Mouse (Mus musculus): Measurements from ENCODE around the gene Stx8.

Gene Stx8

GRCm38 (mm10) chr11:68134494-68134893 lies 168.5 kb downstream of the Stx8 start:
- ATAC-seq (ENCODE audit: insufficient number of reproducible peaks, low FRiP score, low TSS enrichment), result no peak

GRCm38 (mm10) chr11:68135350-68135749 lies 169.4 kb downstream of the Stx8 start:
- no peak for ATAC-seq (ENCODE audit: insufficient number of reproducible peaks, low FRiP score, low TSS enrichment)

- no peak for ATAC-seq (ENCODE audit: insufficient number of reproducible peaks, low FRiP score, low TSS enrichment)
Measured at GRCm38 (mm10) chr11:68136687-68137086, 170.7 kb downstream of the Stx8 start.

- no peak for ATAC-seq (ENCODE audit: insufficient number of reproducible peaks, low FRiP score, low TSS enrichment)
Measured at GRCm38 (mm10) chr11:68142296-68142695, 176.3 kb downstream of the Stx8 start.

GRCm38 (mm10) chr11:68144235-68145065 lies 178.5 kb downstream of the Stx8 start:
- no peak for ATAC-seq (ENCODE audit: insufficient number of reproducible peaks, low FRiP score, low TSS enrichment)

- ATAC-seq (ENCODE audit: insufficient number of reproducible peaks, low FRiP score, low TSS enrichment), result no peak
Measured at GRCm38 (mm10) chr11:68145066-68145585, 179.1 kb downstream of the Stx8 start.

- ATAC-seq (ENCODE audit: insufficient number of reproducible peaks, low FRiP score, low TSS enrichment), result no peak
Measured at GRCm38 (mm10) chr11:68145586-68146455, 179.8 kb downstream of the Stx8 start.

DNA sequence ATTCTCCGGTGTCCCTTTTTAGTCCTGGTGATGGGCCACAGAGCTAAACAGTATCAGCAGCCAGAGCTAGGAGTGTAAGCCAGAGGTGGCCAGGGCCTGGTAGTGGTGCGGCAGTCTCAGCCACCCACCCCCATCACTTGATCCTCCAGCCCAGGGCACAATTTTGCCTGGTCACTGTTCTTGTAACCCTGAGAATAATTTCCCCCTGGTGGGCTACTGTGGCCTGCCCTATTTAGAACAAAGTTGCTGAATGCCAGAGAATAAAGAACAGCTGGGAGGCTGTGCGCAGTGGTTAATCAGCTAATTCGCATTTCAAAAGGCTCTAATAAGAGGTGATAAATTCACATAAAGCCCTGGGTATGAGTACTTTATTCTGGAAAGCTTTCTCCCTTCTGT lies 180.5 kb downstream of the Stx8 start:
- ATAC-seq (ENCODE audit: insufficient number of reproducible peaks, low FRiP score, low TSS enrichment), result no peak

GRCm38 (mm10) chr11:68150938-68151337 lies 184.9 kb downstream of the Stx8 start:
- no peak for ATAC-seq (ENCODE audit: insufficient number of reproducible peaks, low FRiP score, low TSS enrichment)

GRCm38 (mm10) chr11:68155821-68156220 lies 189.8 kb downstream of the Stx8 start:
- ATAC-seq (ENCODE audit: insufficient number of reproducible peaks, low FRiP score, low TSS enrichment), result no peak

- no peak for ATAC-seq (ENCODE audit: insufficient number of reproducible peaks, low FRiP score, low TSS enrichment)
Measured at GRCm38 (mm10) chr11:68158166-68158565, 192.2 kb downstream of the Stx8 start.

GRCm38 (mm10) chr11:68159867-68160266 lies 193.9 kb downstream of the Stx8 start:
- no peak for ATAC-seq (ENCODE audit: insufficient number of reproducible peaks, low FRiP score, low TSS enrichment)

DNA sequence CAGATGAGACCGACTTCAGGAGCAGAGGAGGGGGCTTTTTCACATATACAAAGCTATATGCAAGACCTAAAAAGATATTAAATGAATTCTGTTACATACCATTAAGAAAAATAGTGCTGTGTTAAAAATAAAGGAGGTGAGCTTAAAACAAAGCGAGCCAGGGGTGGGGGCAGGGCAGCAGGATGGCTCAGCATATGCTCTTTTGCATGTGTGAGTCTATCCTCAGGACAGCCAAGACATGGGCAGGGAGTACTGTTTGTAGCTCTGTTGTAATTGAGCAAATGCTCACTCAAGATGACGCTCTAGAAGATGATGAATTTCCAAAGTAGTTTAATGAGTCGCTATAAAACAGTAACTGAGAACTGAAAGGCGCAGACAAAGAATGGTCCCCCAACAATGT lies 198.4 kb downstream of the Stx8 start:
- no peak for ATAC-seq (ENCODE audit: insufficient number of reproducible peaks, low FRiP score, low TSS enrichment)

- ATAC-seq (ENCODE audit: insufficient number of reproducible peaks, low FRiP score, low TSS enrichment), result no peak
Measured at GRCm38 (mm10) chr11:68168427-68168826, 202.4 kb downstream of the Stx8 start.

DNA sequence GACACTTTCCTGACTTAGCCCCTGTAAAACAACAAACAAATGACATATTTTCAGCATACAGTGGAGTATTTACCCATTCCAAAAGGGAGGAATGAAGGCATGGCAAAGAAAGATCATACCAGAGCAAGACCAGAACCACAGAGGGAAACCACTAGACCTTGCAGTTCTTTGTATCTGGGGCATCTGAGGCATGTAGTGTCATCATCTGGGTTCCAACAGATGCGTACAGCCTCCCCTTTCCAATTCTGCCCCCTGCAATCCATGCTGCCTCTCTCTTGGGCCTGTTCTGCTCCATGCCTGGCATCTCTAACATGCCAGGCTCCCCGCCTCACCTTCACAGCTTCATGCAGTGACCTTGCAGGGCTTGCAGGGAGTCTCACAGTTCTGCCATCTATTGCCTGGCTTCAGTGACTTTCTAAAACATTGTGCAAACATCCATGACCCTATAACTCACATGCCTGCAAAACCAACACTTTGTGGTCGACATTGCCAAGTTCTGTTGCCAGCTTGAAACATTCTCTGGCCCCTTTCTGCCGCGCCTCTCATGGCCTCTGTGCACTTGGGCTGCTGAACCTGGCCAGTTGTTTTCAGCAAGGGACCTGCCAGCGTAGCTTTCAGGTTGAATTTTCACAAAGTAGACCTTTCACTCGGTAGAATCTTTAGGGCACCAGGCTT lies 206.1 kb downstream of the Stx8 start:
- ATAC-seq (ENCODE audit: insufficient number of reproducible peaks, low FRiP score, low TSS enrichment), result no peak

GRCm38 (mm10) chr11:68172648-68173045 lies 206.7 kb downstream of the Stx8 start:
- ATAC-seq (ENCODE audit: insufficient number of reproducible peaks, low FRiP score, low TSS enrichment), result no peak

GRCm38 (mm10) chr11:68176550-68176949 lies 210.6 kb downstream of the Stx8 start:
- ATAC-seq (ENCODE audit: insufficient number of reproducible peaks, low FRiP score, low TSS enrichment), result no peak

DNA sequence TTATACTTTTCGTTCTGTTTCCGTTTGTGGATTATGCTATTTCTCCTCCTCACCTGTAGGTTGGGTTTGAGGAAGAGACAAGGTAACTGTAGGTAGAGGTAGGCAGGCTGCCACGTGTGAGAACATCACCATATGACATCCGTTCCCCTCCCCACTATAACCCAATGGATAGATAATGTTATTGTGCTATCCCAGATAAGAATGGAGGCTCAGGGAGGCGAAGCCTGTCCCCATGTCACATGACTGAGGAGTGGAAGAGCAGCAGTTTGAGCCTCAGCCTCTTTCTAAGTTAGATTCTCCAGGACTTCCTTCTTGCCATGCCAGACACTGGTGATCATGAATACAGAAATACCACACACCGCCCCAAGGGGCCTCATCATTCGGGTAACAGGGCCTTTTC lies 211.4 kb downstream of the Stx8 start:
- ATAC-seq (ENCODE audit: insufficient number of reproducible peaks, low FRiP score, low TSS enrichment), result no peak

GRCm38 (mm10) chr11:68185647-68186046 lies 219.7 kb downstream of the Stx8 start:
- ATAC-seq (ENCODE audit: insufficient number of reproducible peaks, low FRiP score, low TSS enrichment), result no peak

- no peak for ATAC-seq (ENCODE audit: insufficient number of reproducible peaks, low FRiP score, low TSS enrichment)
Measured at GRCm38 (mm10) chr11:68187242-68187641, 221.2 kb downstream of the Stx8 start.
